Mouse (Mus musculus) MEL (cell line): Measurements from ENCODE around the gene Itih1.

Source experiments
- CHD2 ChIP-seq: IDR thresholded peaks from 2 replicates; pipeline ENCODE4 v1.6.1; 2011; ENCODE audit warnings: low read length, improper control_type of control experiment
- CTCF ChIP-seq, 3 experiments: IDR thresholded peaks in 2 of 3; conservative IDR thresholded peaks in 1 of 3; 2 replicates each; pipeline ENCODE4 v1.5.1; 2011 to 2012; ENCODE audit warnings: low read length in 3 of 3, low read depth in 2 of 3, mild to moderate bottlenecking in 2 of 3, improper control_type of control experiment in 1 of 3, inconsistent platforms in 1 of 3, mixed read lengths in 1 of 3, moderate library complexity in 1 of 3; ENCODE audit not compliant: control insufficient read depth in 1 of 3, insufficient read depth in 1 of 3, poor library complexity in 1 of 3, severe bottlenecking in 1 of 3
- ELF1 ChIP-seq: IDR thresholded peaks from 2 replicates; pipeline ENCODE4 v1.6.1; 2014; ENCODE audit warnings: low read depth, mild to moderate bottlenecking, inconsistent platforms, low read length, improper control_type of control experiment, moderate library complexity
- MAZ ChIP-seq: IDR thresholded peaks from 2 replicates; pipeline ENCODE4 v1.6.1; 2012; ENCODE audit warnings: low read depth, mild to moderate bottlenecking, inconsistent platforms, low read length, improper control_type of control experiment
- MEF2A ChIP-seq: IDR thresholded peaks from 2 replicates; pipeline ENCODE4 v1.6.1; 2014; ENCODE audit warnings: low read depth, mild to moderate bottlenecking, inconsistent platforms, low read length, improper control_type of control experiment; ENCODE audit not compliant: poor library complexity, insufficient replicate concordance, severe bottlenecking; ENCODE audit errors: extremely low read depth
- NELFE ChIP-seq: IDR thresholded peaks from 2 replicates; pipeline ENCODE4 v1.6.1; 2011; ENCODE audit warnings: low read depth, low read length, improper control_type of control experiment
- POLR2A ChIP-seq, 2 experiments: IDR thresholded peaks; 2 replicates each; pipeline ENCODE4 v1.6.1; 2011 to 2012; ENCODE audit warnings: low read length in 2 of 2, mild to moderate bottlenecking in 2 of 2, control low read depth in 1 of 2, improper control_type of control experiment in 1 of 2, low read depth in 1 of 2, moderate library complexity in 1 of 2; ENCODE audit not compliant: control insufficient read depth in 1 of 2, insufficient read depth in 1 of 2, poor library complexity in 1 of 2
- POLR2AphosphoS2 ChIP-seq: IDR thresholded peaks from 2 replicates; pipeline ENCODE4 v1.6.1; 2011; ENCODE audit warnings: low read length, improper control_type of control experiment
- TCF12 ChIP-seq: IDR thresholded peaks from 2 replicates; pipeline ENCODE4 v1.6.1; 2014; ENCODE audit warnings: low read depth, mild to moderate bottlenecking, inconsistent platforms, low read length, improper control_type of control experiment, moderate library complexity

- TF ChIP-seq CTCF (IDR thresholded peaks at IDR 0.05 in 2 of 3, conservative IDR thresholded peaks at IDR 0.05 in 1 of 3; ENCODE audit: control insufficient read depth in 1 of 3, insufficient read depth in 1 of 3, low read depth in 2 of 3, low read length in 3 of 3, poor library complexity in 1 of 3, severe bottlenecking in 1 of 3) (no peak), MEF2A (no peak), TCF12 (no peak), MAZ (no peak), CHD2 (no peak), NELFE (no peak), POLR2AphosphoS2 (no peak), POLR2A (IDR thresholded peaks at IDR 0.05; ENCODE audit: control insufficient read depth in 1 of 2, insufficient read depth in 1 of 2, low read depth in 1 of 2, low read length in 2 of 2, poor library complexity in 1 of 2) (no peak), ELF1 (no peak)
These were observed 43.1 kb downstream of the Itih1 start for GRCm38 (mm10) chr14:30899972-30900371.
